Mouse (Mus musculus): ENCODE measurements around the gene Tbx19.

DNA sequence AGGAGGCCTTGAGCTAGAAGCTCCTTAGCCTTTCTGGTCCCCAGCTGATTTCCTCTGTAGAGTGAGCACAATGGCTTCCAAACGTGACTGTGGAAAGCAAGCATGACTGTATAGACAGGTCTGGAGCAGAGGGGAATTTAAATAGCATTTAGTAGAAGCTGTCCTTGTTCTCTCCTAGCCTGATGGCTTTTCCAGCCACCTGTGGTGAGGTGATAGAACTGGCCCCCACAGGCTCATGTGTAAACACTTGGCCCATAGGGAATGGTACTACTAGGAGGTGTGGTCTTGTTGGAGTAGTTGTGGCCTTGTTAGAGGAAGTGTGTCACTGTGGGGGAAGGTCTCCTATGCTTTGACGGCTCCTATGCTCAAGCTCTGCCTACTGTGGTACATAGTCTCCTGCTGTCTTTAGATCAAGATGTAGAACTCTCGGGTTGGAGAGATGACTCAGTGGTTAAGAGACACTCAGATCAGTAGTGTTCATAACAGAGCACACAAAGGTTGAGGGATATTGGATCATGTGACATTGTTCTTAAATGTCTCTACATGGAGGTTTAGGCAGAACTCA is 34.9 kb upstream of the Tbx19 start:
- no peak for TF ChIP-seq EP300 (IDR thresholded peaks at IDR 0.05; ENCODE audit: low read depth)
- TF ChIP-seq CTCF (IDR thresholded peaks at IDR 0.05; ENCODE audit: low read depth) = no peak

All from liver, embryonic 14.5 days (tissue).